In genomic region chr9:119320446-119320845, GRCm38 (mm10) we compare ENCODE assay signal across 8 mouse cellular contexts. TPM values are rescaled to one million over a fixed set of nuclear protein-coding genes. Genes with fewer than 3 reads are reported as not detected.
DNase-seq lines count a peak whose midpoint lies in the region; ATAC-seq and TF ChIP-seq lines count a peak whose summit lies in the region.

No protein-coding gene starts in this region.

- ATAC-seq in kidney, postnatal 0 days (replicated peaks; ENCODE audit: low FRiP score, low read depth) = no peak
- no peak for ATAC-seq in intestine, embryonic 14.5 days (replicated peaks; ENCODE audit: low FRiP score, low TSS enrichment, low read depth)
- ATAC-seq in midbrain, postnatal 0 days (ENCODE audit: low FRiP score) = no peak

- no peak for DNase-seq in kidney, postnatal 0 days (ENCODE audit: low spot score)
- no peak for DNase-seq in kidney, postnatal 14 days
- no peak for DNase-seq in intestine, embryonic 14.5 days (ENCODE audit: low spot score)
- no peak for DNase-seq in midbrain, postnatal 0 days (ENCODE audit: low spot score)
- no peak for DNase-seq in thymus, adult 18-20 months
- DNase-seq in spleen, postnatal 36 days (ENCODE audit: low spot score in 2 of 2) = no peak
- DNase-seq in embryo, embryonic 9.5 days (ENCODE audit: extremely low spot score) = no peak

- H3K4me2 ChIP-seq in kidney, postnatal 0 days (ENCODE audit: low read length) = peak overlapping the region; percentile 85; the same call in 1 of the 2 replicates
- H3K4me2 ChIP-seq in intestine, embryonic 14.5 days (ENCODE audit: low read length) = peak overlapping the region; percentile 95
- H3K4me2 ChIP-seq in midbrain, postnatal 0 days (ENCODE audit: low read depth, low read length, poor library complexity, severe bottlenecking) = peak overlapping the region; percentile 91

- H3K27me3 ChIP-seq in kidney, postnatal 0 days (ENCODE audit: insufficient read depth, low read length) = no peaks in the 10 kb centered on the region
- H3K27me3 ChIP-seq in intestine, embryonic 14.5 days (replicated peaks; ENCODE audit: control insufficient read depth, insufficient read depth, low read length) = no peaks in the 10 kb centered on the region
- no peaks in the 10 kb centered on the region for H3K27me3 ChIP-seq in midbrain, postnatal 0 days (ENCODE audit: insufficient read depth, low read length)

- H3K36me3 ChIP-seq in kidney, postnatal 0 days (ENCODE audit: insufficient read depth, low read length) = no peaks in the 10 kb centered on the region
- H3K36me3 ChIP-seq in intestine, embryonic 14.5 days (ENCODE audit: control insufficient read depth, insufficient read depth, low read length) = no peaks in the 10 kb centered on the region
- no peaks in the 10 kb centered on the region for H3K36me3 ChIP-seq in midbrain, postnatal 0 days (ENCODE audit: insufficient read depth, low read length)

- TF ChIP-seq POLR2A in embryonic fibroblast, embryonic 13.5 days (IDR thresholded peaks at IDR 0.05; ENCODE audit: low read depth, low read length) = no peak

- no peak for TF ChIP-seq CTCF in kidney, postnatal 0 days (IDR thresholded peaks at IDR 0.05; ENCODE audit: low read depth)
- TF ChIP-seq CTCF in embryonic fibroblast, embryonic 13.5 days (IDR thresholded peaks at IDR 0.05; ENCODE audit: borderline replicate concordance, insufficient read depth, low read length) = no peak
- no peak for TF ChIP-seq CTCF in midbrain, postnatal 0 days (IDR thresholded peaks at IDR 0.05)

- no peak overlapping the region for H3K9ac ChIP-seq in kidney, postnatal 0 days (ENCODE audit: low read depth, low read length)
- H3K9ac ChIP-seq in intestine, embryonic 14.5 days (ENCODE audit: low read length) = no peak overlapping the region
- no peak overlapping the region for H3K9ac ChIP-seq in midbrain, postnatal 0 days (replicated peaks; ENCODE audit: low read length, poor library complexity, severe bottlenecking)

- H3K9me3 ChIP-seq in kidney, postnatal 0 days (replicated peaks; ENCODE audit: low read length) = no peaks in the 10 kb centered on the region
- H3K9me3 ChIP-seq in intestine, embryonic 14.5 days (ENCODE audit: control insufficient read depth, low read length) = no peaks in the 10 kb centered on the region
- no peaks in the 10 kb centered on the region for H3K9me3 ChIP-seq in midbrain, postnatal 0 days (ENCODE audit: low read length)

- H3K4me3 ChIP-seq in kidney, postnatal 0 days (replicated peaks; ENCODE audit: low read depth, low read length) = no peak overlapping the region
- H3K4me3 ChIP-seq in embryonic fibroblast, embryonic 13.5 days (ENCODE audit: insufficient read depth, low read length) = peak overlapping the region; percentile 87
- H3K4me3 ChIP-seq in intestine, embryonic 14.5 days (ENCODE audit: low read depth, low read length) = no peak overlapping the region
- peak overlapping the region; percentile 91; the same call in 1 of the 2 replicates for H3K4me3 ChIP-seq in midbrain, postnatal 0 days (ENCODE audit: low read depth, low read length)

- no peak overlapping the region for H3K27ac ChIP-seq in kidney, postnatal 0 days
- H3K27ac ChIP-seq in embryonic fibroblast, embryonic 13.5 days (ENCODE audit: insufficient read depth, low read length) = no peak overlapping the region
- no peak overlapping the region for H3K27ac ChIP-seq in intestine, embryonic 14.5 days (ENCODE audit: low read depth)
- no peak overlapping the region for H3K27ac ChIP-seq in midbrain, postnatal 0 days (ENCODE audit: low read depth, low read length)

- WGBS in kidney, postnatal 0 days = 78% methylated on average over 7 of the region's 7 CpGs
- WGBS in intestine, embryonic 14.5 days = 83% methylated on average over 7 of the region's 7 CpGs
- 84% methylated on average over 7 of the region's 7 CpGs for WGBS in midbrain, postnatal 0 days

- no peaks in the 10 kb centered on the region; the same call in 1 of the 2 replicates for H3K4me1 ChIP-seq in kidney, postnatal 0 days (replicated peaks; ENCODE audit: insufficient read depth, low read length)
- H3K4me1 ChIP-seq in embryonic fibroblast, embryonic 13.5 days (ENCODE audit: control insufficient read depth, insufficient read depth, low read length) = peaks cover 11% of the 10 kb centered on the region
- H3K4me1 ChIP-seq in intestine, embryonic 14.5 days (replicated peaks; ENCODE audit: control insufficient read depth, insufficient read depth, low read length) = peaks cover 10% of the 10 kb centered on the region
- H3K4me1 ChIP-seq in midbrain, postnatal 0 days (ENCODE audit: insufficient read depth, low read length) = no peaks in the 10 kb centered on the region

RNA-seq across cellular contexts. Expression of gene Oxsr1, which starts 1.8 kb away (rescaled TPM):
- 10.8 and 11.0 TPM in 2 replicates for polyA plus RNA-seq in kidney, postnatal 0 days (2015; fragmentation: Nextera tagmentation; extraction: Ambion mirVana)
- polyA plus RNA-seq in embryonic fibroblast, embryonic 13.5 days (2011; ENCODE audit: insufficient read length, low read depth, missing spikeins) = 53.8 and 56.0 TPM in 2 replicates
- polyA plus RNA-seq in intestine, embryonic 14.5 days (2014; fragmentation: Nextera tagmentation; extraction: Ambion mirVana) = 16.2 and 17.6 TPM in 2 replicates
- 38.5 and 55.7 TPM in 2 replicates for total RNA-seq in midbrain, postnatal 0 days (2014; rRNA removed)
- 10.5 and 10.7 TPM in 2 replicates for polyA plus RNA-seq in midbrain, postnatal 0 days (2015; fragmentation: Nextera tagmentation; extraction: Ambion mirVana)

RNA-seq across cellular contexts. Expression of gene Acaa1a, which starts 19.0 kb away (rescaled TPM):
- polyA plus RNA-seq in kidney, postnatal 0 days (2015; fragmentation: Nextera tagmentation; extraction: Ambion mirVana) = 122 and 128 TPM in 2 replicates
- 41.4 and 42.4 TPM in 2 replicates for polyA plus RNA-seq in embryonic fibroblast, embryonic 13.5 days (2011; ENCODE audit: insufficient read length, low read depth, missing spikeins)
- polyA plus RNA-seq in intestine, embryonic 14.5 days (2014; fragmentation: Nextera tagmentation; extraction: Ambion mirVana) = 87.7 and 89.4 TPM in 2 replicates
- 106 and 120 TPM in 2 replicates for total RNA-seq in midbrain, postnatal 0 days (2014; rRNA removed)
- 75.5 and 82.6 TPM in 2 replicates for polyA plus RNA-seq in midbrain, postnatal 0 days (2015; fragmentation: Nextera tagmentation; extraction: Ambion mirVana)

RNA-seq across cellular contexts. Expression of gene Myd88, which starts 20.8 kb away (rescaled TPM):
- polyA plus RNA-seq in kidney, postnatal 0 days (2015; fragmentation: Nextera tagmentation; extraction: Ambion mirVana) = 26.5 and 29.3 TPM in 2 replicates
- polyA plus RNA-seq in embryonic fibroblast, embryonic 13.5 days (2011; ENCODE audit: insufficient read length, low read depth, missing spikeins) = 25.8 and 27.7 TPM in 2 replicates
- 30.3 and 32.3 TPM in 2 replicates for polyA plus RNA-seq in intestine, embryonic 14.5 days (2014; fragmentation: Nextera tagmentation; extraction: Ambion mirVana)
- total RNA-seq in midbrain, postnatal 0 days (2014; rRNA removed) = 4.2 and 5.9 TPM in 2 replicates
- polyA plus RNA-seq in midbrain, postnatal 0 days (2015; fragmentation: Nextera tagmentation; extraction: Ambion mirVana) = 4.7 and 5.6 TPM in 2 replicates

RNA-seq across cellular contexts. Expression of gene Xylb, which starts 36.7 kb away (rescaled TPM):
- 43.8 and 47.8 TPM in 2 replicates for polyA plus RNA-seq in kidney, postnatal 0 days (2015; fragmentation: Nextera tagmentation; extraction: Ambion mirVana)
- 4.1 and 4.5 TPM in 2 replicates for polyA plus RNA-seq in embryonic fibroblast, embryonic 13.5 days (2011; ENCODE audit: insufficient read length, low read depth, missing spikeins)
- 11.2 and 12.5 TPM in 2 replicates for polyA plus RNA-seq in intestine, embryonic 14.5 days (2014; fragmentation: Nextera tagmentation; extraction: Ambion mirVana)
- total RNA-seq in midbrain, postnatal 0 days (2014; rRNA removed) = 2.6 and 3.2 TPM in 2 replicates
- 3.9 and 4.3 TPM in 2 replicates for polyA plus RNA-seq in midbrain, postnatal 0 days (2015; fragmentation: Nextera tagmentation; extraction: Ambion mirVana)

RNA-seq across cellular contexts. Expression of gene Slc22a14, which starts 44.9 kb away (rescaled TPM):
- 0.34 and 0.38 TPM in 2 replicates for polyA plus RNA-seq in kidney, postnatal 0 days (2015; fragmentation: Nextera tagmentation; extraction: Ambion mirVana)
- polyA plus RNA-seq in embryonic fibroblast, embryonic 13.5 days (2011; ENCODE audit: insufficient read length, low read depth, missing spikeins) = not detected in 2 replicates
- 0.11 and 0.16 TPM in 2 replicates for polyA plus RNA-seq in intestine, embryonic 14.5 days (2014; fragmentation: Nextera tagmentation; extraction: Ambion mirVana)
- not detected in 2 replicates for total RNA-seq in midbrain, postnatal 0 days (2014; rRNA removed)
- polyA plus RNA-seq in midbrain, postnatal 0 days (2015; fragmentation: Nextera tagmentation; extraction: Ambion mirVana) = 0.15 TPM in 1 of 2 replicates, not detected in the other

Comparison
In these comparisons a context has a peak if more than half of its experiments do, and no peak if none do; other contexts are left out.
1. H3K4me3 ChIP-seq: peak in embryonic fibroblast, embryonic 13.5 days (single experiment) and midbrain, postnatal 0 days (single experiment); none in kidney, postnatal 0 days (single experiment) and intestine, embryonic 14.5 days (single experiment).
2. Peak in every context shown above with its lines, with median percentiles within 50 percentile points of each other: H3K4me2 ChIP-seq.